Mouse (Mus musculus): ENCODE data around the gene Zfp874a.
"Not testable (repeated sequence)": the region's sequence is repeated elsewhere in the genome, so short reads cannot be mapped to it uniquely, and the experiment has no call there.

DNA sequence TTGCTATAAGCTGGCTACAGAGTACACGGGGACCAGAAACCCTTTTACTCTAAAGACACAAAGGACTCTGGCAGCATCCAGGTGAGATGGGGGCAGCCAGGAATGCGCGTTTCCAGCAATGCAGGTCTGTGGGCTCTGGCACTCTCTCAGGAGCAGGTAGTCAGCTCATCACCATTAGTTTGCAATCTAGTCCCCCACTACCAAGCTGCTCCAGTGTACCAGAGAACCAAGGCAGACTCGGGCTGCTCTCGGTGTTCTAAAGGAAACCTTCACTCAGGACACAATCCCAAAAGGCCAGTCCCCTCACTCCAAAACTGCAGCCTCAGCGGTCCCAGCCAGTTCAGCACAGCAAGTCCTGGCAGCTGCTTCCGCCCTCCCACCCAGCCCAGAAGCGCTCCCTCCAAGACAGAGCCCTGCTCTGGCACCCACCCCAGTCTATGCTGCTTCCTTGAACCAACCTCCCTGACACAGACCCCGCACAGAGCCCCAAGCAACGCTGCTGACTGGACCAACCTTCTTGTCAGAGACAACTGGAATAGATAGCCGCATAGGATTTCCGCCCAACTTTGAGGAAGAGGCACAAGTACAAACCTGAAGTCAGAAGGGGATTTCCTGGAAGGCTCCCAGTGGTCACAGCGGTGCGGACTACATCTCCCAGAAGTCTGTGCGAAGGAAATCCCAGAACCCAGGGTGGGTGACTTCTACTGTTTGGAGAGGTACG is 52.1 kb downstream of the Zfp874a start, which contains the start of gene Zfp429:
- not testable (repeated sequence) for TF ChIP-seq CTCF (IDR thresholded peaks at IDR 0.05; ENCODE audit: borderline replicate concordance, insufficient read depth, low read depth, low read length); POLR2A (IDR thresholded peaks at IDR 0.05; ENCODE audit: borderline replicate concordance, insufficient read depth, low read length)
